Mouse (Mus musculus) small intestine, adult 2 months (tissue): ENCODE results near the gene Fen1.

Experiments
- CTCF ChIP-seq: fragments of 200-500 bp; IDR thresholded peaks from 2 replicates; pipeline ENCODE4 v1.5.1; 2012; ENCODE audit warnings: low read depth, mild to moderate bottlenecking, control low read depth, inconsistent platforms, low read length, moderate library complexity, mixed read lengths; ENCODE audit not compliant: insufficient replicate concordance, insufficient read length; ENCODE audit errors: extremely low read depth
- POLR2A ChIP-seq: fragments of 200-500 bp; IDR thresholded peaks from 2 replicates; pipeline ENCODE4 v1.6.1; 2012; ENCODE audit warnings: low read depth, mild to moderate bottlenecking, control low read depth, inconsistent platforms, low read length, moderate library complexity

- no peak for TF ChIP-seq POLR2A
- TF ChIP-seq CTCF, result no peak
Measured at GRCm38 (mm10) chr19:10188281-10188811, 15.6 kb downstream of the Fen1 start.
